Mouse (Mus musculus): ENCODE data around the gene Htr1a. TPM values are rescaled to one million over a fixed set of nuclear protein-coding genes. Genes with fewer than 3 reads are reported as not detected.

Htr1a gene
- total RNA-seq (2021), result not detected in 2 replicates
- long read RNA-seq, result 0 reads

DNA sequence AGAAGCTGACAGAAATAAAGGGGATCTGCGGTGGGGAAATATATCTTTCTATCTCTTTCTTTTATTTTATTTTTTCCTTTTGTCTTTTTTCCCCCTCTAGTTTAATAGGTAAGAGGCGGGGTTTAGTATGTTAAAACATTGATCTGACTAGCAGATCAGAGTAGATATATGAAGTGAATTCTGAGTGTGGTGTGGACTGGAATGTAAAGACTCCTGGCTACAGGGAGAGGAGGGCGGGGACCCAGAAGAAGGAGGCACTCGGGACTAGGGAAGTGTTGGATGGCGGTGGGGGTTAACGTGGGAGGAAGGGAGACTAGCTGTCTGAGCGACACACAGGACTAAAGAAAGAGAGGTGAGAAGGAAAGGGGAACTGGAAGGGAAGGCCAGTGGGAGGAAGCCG lies at the start of gene Htr1a:
Gene Htr1a, plus strand, starts transcription at position 301 of the 400 bp plus-strand sequence.
- DNase-seq, result no peak

- no peak for DNase-seq
Measured at GRCm38 (mm10) chr13:105411535-105412326, 31.7 kb upstream of the Htr1a start.

DNA sequence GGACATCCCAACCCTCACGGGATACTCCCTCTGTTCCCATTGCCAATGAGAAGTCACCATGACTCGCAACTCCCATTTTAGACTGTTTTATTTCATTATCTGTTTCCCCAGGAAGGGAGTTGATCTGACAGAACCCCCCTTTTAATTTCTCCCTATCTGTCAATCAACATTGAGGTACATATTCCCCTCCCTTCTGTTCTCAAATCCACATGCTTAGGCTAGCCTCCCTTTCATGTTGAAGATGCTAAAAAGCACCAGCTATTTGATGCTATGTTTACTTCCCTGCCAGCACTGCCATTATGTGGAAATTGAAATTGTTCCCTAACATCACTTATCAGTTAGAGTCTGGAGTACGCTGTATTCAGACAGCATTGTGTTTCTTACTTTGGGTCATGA lies 31.1 kb upstream of the Htr1a start:
- DNase-seq, result no peak

DNA sequence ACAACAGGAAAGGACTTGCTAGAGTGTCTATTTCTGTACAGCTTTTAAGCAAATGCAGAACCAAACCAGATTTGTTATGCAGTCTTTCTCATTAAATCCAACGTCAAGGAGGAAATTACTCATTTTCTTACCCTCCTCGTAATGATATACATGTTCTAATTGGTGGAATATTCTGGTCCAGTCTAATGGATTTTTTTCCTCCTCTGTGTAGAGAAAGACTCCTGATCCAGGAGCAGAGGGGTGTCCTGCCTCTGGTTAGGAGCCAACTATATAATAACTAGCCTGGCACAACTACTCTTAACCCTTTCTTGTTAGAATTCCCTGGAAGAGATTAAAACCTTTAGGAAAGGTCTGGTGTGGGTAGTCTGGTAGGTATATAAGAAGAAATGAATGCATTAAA lies 10.3 kb upstream of the Htr1a start:
- no peak for DNase-seq

DNA sequence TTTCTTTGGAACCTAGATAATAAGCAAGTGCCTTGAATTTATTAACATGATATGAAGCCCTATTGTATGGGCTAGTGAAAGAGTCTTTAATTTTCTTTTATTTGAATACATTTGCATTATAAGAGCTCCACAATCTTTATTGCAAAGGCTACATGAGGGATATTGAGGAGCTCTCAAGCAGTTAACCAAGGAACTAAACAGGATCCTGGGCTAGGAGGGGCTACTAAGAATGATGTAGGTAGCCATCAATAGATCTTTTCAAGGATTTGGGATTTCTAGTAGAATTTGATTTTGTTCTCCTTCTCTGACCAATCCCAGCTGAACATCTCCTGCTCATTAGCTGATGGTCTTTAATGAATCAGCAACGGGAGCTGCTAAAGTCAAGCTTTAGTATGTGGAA lies 9.8 kb upstream of the Htr1a start:
- no peak for DNase-seq

DNA sequence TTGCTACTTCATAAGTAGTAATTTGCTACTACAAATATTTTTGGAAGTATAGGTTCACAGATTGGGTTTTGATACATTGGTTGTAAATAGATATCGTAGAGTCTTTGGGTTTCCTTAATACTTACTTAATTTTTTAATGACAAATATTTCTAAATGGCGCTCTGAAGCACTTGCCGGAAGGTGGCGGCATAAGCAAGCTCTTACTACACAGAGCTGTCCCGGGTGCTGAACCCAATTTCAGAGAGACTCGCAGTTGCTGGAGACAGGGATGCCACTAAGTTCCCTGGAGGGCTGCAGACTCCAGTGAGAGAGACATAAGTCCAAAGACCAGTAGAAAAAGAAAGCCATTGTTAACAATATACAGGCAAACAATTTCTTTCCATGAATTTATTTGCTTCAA lies 863 bp upstream of the Htr1a start:
- peak; percentile 55 for DNase-seq

DNA sequence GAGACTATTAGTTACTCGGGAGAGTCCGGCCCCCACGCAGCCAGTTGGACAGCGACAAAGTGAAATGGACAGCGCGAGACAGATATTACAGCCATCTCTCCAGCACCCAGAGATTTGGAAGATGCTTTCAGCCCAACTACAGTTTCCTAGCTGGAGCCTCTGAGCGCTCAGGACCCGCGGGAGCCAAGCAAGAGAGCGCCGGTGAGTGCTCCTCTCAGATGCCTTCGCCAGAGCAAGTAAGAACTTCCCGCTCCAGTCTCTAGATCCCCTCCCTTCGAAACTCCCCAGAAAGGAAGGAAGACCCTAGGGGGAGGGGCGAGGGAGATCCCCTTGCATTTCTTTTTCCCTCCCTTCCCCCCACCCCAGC lies 415 bp downstream of the Htr1a start:
- DNase-seq, result no peak

GRCm38 (mm10) chr13:105444238-105444894 lies 927 bp downstream of the Htr1a start:
- no peak for DNase-seq

DNA sequence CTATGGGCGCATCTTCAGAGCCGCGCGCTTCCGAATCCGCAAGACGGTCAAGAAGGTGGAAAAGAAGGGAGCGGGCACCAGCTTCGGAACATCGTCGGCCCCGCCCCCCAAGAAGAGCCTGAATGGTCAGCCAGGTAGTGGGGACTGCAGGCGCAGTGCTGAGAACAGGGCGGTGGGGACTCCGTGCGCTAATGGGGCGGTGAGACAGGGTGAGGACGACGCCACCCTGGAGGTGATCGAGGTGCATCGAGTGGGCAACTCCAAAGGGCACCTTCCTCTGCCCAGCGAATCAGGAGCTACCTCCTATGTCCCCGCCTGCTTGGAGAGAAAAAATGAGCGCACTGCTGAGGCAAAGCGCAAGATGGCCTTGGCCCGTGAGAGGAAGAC lies 1.4 kb downstream of the Htr1a start:
- no peak for DNase-seq

DNA sequence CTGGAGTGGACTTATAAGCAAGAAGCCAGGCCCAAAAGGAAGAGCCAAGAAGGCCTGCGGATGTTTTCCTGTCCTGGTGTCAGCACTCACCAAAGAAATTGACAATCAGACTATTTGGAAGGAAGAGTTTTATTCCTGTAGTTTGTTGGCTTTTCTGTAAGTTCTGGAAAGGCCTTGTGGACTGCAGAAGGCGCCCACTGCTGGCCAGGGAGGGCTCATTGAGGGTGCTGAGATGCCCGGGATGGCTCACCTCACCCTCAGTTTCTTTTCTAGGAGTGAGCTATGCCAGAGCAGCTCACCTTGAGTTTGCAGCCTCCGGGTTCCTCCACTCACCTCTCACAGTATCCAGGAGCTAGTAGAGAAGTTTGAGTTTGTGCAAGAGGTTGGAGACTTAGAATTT lies 2.8 kb downstream of the Htr1a start:
- no peak for DNase-seq

- no peak for DNase-seq
Measured at GRCm38 (mm10) chr13:105447695-105448094, 4.3 kb downstream of the Htr1a start.

DNA sequence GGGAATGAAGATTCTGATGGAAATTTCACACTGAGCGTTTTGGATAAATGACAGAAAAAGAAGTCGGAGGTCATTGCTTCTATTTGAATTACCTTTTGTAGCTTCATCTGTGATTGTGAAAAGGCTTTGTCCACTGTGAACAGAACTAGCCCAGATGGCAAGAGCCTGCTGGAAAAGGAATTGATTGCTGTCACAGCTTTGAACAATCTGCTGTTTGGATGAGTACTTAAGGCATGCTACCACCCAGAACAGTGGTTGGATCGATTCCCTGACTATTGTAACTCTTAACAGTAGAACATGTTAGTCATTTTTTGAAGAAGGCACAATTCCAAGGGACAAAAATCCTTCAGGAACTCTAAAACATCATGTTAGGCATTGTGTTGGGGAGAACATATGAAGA lies 8.1 kb downstream of the Htr1a start:
- DNase-seq, result no peak

Other genes with a start within 250 kb of the Htr1a start
- 10.7 and 11.9 TPM in 2 replicates for gene Rnf180, start 148.8 kb upstream of the Htr1a start, total RNA-seq (2021)

Data from adrenal gland, postnatal 25 days (tissue).